Mouse (Mus musculus) liver, adult 2 months (tissue): ENCODE measurements at regions not wholly inside any gene's neighbourhood (a gene's known extent, or its start where the extent isn't known, plus 50 kb on each side); places are given as distances from the start of the nearest gene placed in this dataset.

ENCODE experiments used
- CTCF ChIP-seq: fragments of 200-500 bp; IDR thresholded peaks from 2 replicates; pipeline ENCODE4 v1.5.1; 2011; ENCODE audit warnings: low read depth, low read length, control low read depth
- POLR2A ChIP-seq: fragments of 200-500 bp; IDR thresholded peaks from 2 replicates; pipeline ENCODE4 v1.6.1; 2011; ENCODE audit warnings: low read length, control low read depth; ENCODE audit not compliant: insufficient read depth; ENCODE audit errors: extremely low read depth

DNA sequence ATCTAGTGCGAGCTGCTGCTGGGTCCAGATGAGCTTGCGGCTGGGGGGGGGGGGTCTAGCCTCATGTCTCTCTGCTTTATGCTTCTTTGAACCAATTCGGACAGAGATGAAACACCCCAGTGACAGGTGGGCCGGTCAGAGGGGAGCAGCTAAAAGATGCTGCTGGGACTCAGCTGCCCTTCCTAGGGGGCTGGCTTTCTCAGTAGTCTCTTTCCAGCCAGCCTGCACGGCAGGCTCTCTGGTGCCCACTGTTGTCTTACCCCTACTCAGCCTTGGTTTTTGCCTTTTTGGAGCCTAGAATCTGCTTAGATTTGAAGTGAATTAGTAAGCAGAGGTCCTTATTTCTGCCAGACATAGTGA, 133.7 kb downstream of the Zfp706 start:
- no peak for TF ChIP-seq POLR2A
- no peak for TF ChIP-seq CTCF
